Mouse (Mus musculus): Measurements from ENCODE around the gene Zfp574. TPM values are rescaled to one million over a fixed set of nuclear protein-coding genes. Genes with fewer than 3 reads are reported as not detected.

Zfp574 gene
- total RNA-seq, 2 experiments from 2014 or later = 9.8 to 9.9 TPM

DNA sequence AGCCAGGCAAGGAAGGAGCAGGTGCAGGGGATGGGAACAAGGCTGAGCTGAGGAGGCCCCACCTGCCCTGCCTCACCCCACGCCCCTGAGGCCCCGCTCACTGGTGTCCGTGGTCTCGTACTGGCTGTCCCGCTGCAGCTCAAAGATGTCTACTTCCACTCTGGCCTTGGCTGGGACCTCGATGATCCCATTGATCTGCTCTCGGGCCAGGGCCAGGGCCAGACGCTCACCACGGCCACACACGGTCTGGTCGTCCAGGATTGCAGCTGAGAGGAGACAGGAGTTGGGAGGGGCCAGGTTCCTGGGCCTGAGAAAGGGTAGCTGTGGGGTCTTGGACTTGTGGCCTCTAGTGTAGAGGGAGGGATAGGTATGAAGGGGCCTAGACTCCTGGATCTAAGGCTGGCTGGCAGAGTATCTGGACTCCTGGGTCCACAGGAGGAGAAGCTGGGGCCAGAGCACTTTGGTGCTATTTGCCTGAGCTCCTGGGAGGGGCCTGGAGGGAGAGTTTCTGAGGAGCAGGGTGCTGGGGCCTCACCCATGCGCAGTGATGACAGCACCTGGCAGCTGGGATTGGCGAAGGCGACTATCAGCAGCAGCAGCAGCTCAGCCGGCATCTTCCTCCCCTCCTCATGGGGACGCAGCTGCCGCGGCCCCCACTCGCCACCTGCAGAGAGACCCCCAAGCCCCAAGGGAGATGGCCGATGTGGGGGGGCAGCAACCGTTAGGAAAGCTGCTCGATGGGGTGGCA lies 4.3 kb upstream of the Zfp574 start:
- intact Hi-C loops (cut with DNase I) = no loop called here

GRCm38 (mm10) chr7:25068724-25069123 lies 3.6 kb upstream of the Zfp574 start:
- DNase-seq (ENCODE audit: low spot score) = no peak
- intact Hi-C loops (cut with DNase I) = no loop called here

More for the DNA sequence above, 4.3 kb upstream of the Zfp574 start:
- DNase-seq (ENCODE audit: low spot score) = no peak

DNA sequence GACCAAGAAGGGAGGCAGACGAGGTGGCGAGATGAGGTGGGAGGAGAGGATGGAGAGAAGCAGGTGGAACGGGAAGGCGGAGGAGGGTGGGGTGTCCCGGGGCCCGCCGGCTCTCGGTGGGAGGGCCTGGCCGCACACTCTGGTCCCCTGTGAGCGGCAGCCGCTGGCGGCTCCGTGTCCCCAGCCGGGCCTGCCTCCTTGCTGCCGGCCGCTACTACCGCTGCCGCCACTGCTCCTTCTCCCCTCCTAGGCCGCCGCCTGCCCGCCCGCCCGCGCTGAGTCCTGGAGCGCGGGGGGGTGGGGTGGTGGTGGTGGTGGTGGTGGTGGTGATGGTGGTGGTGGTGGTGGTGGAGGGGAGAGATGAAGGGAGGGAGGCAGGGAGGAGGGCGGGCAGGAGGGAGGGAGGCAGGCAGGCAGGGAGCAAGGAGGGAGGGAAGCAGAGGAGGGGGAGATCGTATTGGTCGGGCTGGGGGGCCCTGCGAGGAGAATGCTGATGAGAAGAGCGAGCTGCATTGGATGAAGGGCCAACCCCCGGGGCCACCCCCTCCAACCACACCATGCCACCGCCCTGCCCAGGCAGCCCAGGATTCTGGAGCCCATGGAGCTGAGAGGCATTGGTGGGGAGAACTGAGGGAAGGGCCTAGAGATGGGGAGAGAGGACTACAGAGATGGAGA lies 486 bp downstream of the Zfp574 start:
- DNase-seq (ENCODE audit: low spot score) = no peak
- intact Hi-C loops (cut with DNase I) = loop anchor here (10.0 kb wide), 1 partner anchor 188 kb away; the partner anchor contains the start of gene Rps19

DNA sequence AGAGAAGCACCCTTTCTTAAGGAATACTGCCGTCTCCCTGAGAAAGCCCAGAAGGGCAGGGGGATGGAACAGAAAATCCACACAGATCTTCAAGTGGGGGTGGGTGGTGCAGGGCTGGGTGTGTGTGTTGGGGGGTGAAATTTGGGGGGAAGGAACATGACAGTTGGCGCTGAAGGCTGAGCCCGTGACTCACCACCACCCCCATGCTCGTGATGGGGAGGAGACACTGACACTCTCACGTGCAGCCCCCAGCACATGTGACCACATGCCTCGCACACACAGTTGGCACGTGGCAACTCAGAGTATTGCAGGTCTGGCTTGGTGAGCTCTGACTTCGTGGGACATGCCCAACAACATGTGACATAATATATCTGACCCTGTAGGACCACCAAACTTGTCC lies 1.6 kb downstream of the Zfp574 start:
- DNase-seq (ENCODE audit: low spot score) = no peak
- intact Hi-C loops (cut with DNase I) = loop anchor here (10.0 kb wide), 1 partner anchor 189 kb away; the partner anchor contains the start of gene Rps19

- intact Hi-C loops (cut with DNase I) = loop anchor here (5.0 to 10.0 kb wide), 2 partner anchors 104 to 191 kb away; partner anchors contain the start of genes Rabac1 and Rps19
- DNase-seq (ENCODE audit: low spot score) = no peak
These were observed 3.9 kb downstream of the Zfp574 start for GRCm38 (mm10) chr7:25076296-25076662.

DNA sequence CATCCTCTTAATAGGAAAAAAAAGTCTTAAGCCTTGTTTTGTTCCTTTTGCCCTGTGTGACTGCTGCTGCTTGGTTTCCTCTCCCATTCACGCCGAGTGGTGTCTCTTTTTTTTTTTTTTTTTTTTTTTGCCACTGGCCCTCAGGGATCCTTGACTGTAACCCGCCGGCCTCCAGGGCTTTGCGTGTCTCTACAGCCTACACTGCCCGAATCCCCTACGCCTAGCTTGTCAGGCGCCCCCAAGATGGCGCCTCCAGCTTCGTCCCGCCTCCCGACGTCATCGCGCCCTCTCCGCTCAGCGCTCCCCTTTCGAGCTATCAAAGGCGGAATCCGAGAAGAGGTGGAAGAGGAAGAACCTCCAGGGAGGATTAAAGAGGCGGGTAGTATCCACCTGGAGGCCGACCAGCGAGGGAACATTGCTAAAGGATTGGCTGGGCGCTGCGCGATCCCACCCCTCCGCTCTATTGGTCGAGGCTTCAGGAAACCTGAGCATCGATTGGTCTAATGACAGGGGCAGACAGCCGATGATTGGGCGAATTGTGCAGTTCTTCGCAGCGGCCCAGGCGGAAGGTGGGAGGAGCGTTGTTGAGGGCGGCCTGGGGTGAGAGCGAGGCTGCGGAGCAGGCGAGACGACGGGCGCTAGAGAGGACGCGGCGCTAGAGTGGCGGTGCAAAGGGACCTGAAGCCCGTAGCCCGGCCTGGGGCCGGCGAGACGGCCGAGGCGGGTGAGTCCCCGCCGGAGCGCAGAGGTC lies 4.5 kb downstream of the Zfp574 start:
- intact Hi-C loops (cut with DNase I) = loop anchor here (5.0 to 10.0 kb wide), 2 partner anchors 105 to 192 kb away; partner anchors contain the start of genes Rabac1 and Rps19
- peak; percentile 98 for DNase-seq (ENCODE audit: low spot score)

DNA sequence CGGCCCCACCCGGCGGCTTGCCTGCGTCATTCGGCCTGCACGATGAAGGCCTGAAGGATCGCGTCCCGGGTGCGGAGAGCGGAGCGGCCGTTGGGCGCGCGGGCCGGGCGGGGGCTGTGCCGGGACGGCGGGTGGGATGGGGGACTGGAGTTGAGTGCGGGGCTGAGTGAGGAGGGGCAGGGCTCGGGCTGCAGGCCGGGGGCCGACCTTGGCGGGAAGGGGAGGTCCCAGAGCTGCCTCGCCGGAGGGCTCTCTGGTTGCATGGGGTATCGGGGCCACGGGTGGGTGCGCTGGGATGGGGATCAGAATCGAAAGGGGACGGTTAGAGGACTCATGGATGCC lies 5.0 kb downstream of the Zfp574 start:
- intact Hi-C loops (cut with DNase I) = loop anchor here (5.0 to 10.0 kb wide), 2 partner anchors 105 to 193 kb away; partner anchors contain the start of genes Rabac1 and Rps19
- no peak for DNase-seq (ENCODE audit: low spot score)

GRCm38 (mm10) chr7:25079496-25080026 lies 7.2 kb downstream of the Zfp574 start:
- no peak for DNase-seq (ENCODE audit: low spot score)
- intact Hi-C loops (cut with DNase I) = loop anchor here (5.0 to 10.0 kb wide), 2 partner anchors 107 to 195 kb away; partner anchors contain the start of genes Rabac1 and Rps19

DNA sequence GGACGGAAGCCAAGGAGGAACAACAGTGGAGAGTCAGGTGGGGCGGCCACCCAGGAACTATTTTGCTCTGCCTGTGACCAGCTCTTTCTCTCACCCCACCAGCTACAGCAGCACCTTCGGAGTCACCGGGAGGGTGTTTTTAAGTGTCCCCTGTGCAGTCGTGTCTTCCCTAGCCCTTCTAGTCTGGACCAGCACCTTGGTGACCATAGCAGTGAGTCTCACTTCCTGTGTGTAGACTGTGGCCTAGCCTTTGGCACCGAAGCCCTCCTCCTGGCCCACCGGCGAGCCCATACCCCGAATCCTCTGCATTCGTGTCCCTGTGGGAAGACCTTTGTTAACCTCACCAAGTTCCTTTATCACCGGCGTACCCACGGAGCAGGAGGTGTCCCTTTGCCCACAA lies 8.1 kb downstream of the Zfp574 start:
- intact Hi-C loops (cut with DNase I) = no loop called here
- DNase-seq (ENCODE audit: low spot score) = no peak

DNA sequence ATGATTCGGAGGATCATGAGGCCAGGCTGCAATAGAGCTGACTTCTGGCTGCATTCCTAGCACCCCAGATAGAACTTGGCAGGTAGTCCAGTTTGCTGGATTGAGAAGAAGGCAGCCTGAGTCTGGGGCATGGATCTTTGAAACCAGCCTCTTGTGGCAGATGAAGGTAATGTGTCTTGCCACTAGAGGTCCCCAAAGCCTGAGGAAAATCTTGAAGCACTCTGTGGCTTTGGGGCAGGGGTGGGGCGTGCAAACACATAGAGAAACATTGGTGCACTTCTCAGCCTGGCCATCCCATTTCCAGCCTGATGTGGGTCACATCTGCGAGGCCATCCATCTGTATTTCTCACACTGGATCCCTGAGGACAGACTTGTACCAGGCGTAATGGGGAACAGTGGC lies 10.1 kb downstream of the Zfp574 start:
- DNase-seq (ENCODE audit: low spot score) = no peak
- intact Hi-C loops (cut with DNase I) = no loop called here

DNA sequence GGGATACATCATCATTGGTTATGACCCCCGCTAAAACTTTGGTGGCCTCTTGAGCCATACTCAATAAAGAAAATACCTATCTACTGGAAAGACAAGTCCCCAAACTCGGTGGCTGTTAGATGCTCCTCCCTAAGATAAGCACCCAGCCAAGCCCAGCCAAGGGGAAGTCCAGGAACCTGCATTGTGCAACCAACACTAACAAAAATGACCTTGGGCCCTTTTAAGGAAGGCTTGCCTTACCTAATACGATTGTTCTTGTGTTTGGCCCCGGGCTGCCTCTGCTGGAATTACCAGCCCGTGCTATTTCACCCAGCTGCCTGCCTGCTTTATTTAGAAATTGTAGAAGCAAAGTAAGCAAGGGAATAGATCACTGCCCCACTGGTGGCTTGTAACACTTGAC lies 12.3 kb downstream of the Zfp574 start:
- intact Hi-C loops (cut with DNase I) = no loop called here
- DNase-seq (ENCODE audit: low spot score) = no peak

- intact Hi-C loops (cut with DNase I) = no loop called here
- no peak for DNase-seq (ENCODE audit: low spot score)
These were observed 14.3 kb downstream of the Zfp574 start for GRCm38 (mm10) chr7:25086656-25087055.

- DNase-seq (ENCODE audit: low spot score) = no peak
- intact Hi-C loops (cut with DNase I) = no loop called here
These were observed 15.0 kb downstream of the Zfp574 start for GRCm38 (mm10) chr7:25087256-25087912.

DNA sequence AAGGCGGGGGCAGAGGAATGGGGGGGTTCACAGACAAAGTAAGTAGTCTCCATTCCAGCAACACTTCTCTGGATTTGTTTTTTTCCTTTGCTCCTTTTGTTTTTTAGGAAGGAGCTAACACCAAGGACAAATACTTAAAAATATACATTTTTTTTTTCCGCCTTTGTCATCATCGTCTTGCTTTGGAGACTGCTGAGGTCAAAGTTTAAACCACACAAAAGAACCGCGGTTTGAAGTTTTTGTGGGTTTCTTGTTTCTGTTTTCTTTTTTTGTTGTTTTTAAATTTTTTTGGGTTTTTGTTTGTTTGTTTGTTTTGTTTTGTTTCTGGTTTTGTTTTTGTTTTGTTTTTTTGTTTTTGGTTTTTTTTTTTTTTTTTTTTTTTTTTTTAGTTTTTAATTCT lies 15.6 kb downstream of the Zfp574 start:
- intact Hi-C loops (cut with DNase I) = no loop called here
- DNase-seq (ENCODE audit: low spot score) = no peak

GRCm38 (mm10) chr7:25088531-25088930 lies 16.2 kb downstream of the Zfp574 start:
- no peak for DNase-seq (ENCODE audit: low spot score)
- intact Hi-C loops (cut with DNase I) = no loop called here

- intact Hi-C loops (cut with DNase I) = no loop called here
- no peak for DNase-seq (ENCODE audit: low spot score)
These were observed 16.6 kb downstream of the Zfp574 start for GRCm38 (mm10) chr7:25088968-25089367.

- intact Hi-C loops (cut with DNase I) = no loop called here
- DNase-seq (ENCODE audit: low spot score) = no peak
These were observed 17.5 kb downstream of the Zfp574 start for GRCm38 (mm10) chr7:25089875-25090274.

- intact Hi-C loops (cut with DNase I) = no loop called here
- DNase-seq (ENCODE audit: low spot score) = no peak
These were observed 25.8 kb downstream of the Zfp574 start for GRCm38 (mm10) chr7:25098169-25098568.

GRCm38 (mm10) chr7:25099581-25099980 lies 27.2 kb downstream of the Zfp574 start:
- intact Hi-C loops (cut with DNase I) = no loop called here
- DNase-seq (ENCODE audit: low spot score) = no peak
